Mouse (Mus musculus): ENCODE data around the gene Mtmr12. TPM values are rescaled to one million over a fixed set of nuclear protein-coding genes. Genes with fewer than 3 reads are reported as not detected.
A peak's percentile ranks its signal among the peaks of the same experiment; 100 is the strongest.

Mtmr12 gene
- polyA plus RNA-seq, 1 experiment = 26.2 TPM

DNA sequence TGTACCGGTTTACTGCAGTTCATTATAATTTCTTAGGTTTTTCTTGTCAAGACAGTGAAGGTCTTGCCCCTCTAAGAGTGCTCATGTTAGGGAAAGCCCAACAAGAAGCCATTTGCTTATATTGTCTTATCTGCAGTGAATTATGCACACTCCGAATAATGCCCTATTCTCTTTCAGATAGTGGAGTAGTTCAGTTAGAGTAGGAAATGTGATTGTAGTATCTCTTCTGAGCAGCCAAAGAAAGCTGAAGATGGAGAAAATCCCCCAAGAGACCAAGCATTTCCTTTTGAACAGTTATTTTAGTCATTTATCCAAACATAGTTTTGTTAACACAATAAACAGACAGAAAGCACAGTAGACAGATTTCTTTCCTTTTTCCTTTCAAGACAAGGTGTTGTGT, 32.1 kb downstream of the Mtmr12 start:
- Histone ChIP-seq H3K4me3 (ENCODE audit: control insufficient read depth, low read depth, low read length) (no peak overlapping the region), H3K36me3 (ENCODE audit: control insufficient read depth, insufficient read depth, low read length) (peaks cover 3% of the 10 kb centered on the region; the same call in 1 of the 2 replicates), H3K27me3 (ENCODE audit: control insufficient read depth, insufficient read depth, low read length) (no peaks in the 10 kb centered on the region), H3K4me1 (ENCODE audit: control insufficient read depth, insufficient read depth, low read length) (no peaks in the 10 kb centered on the region), H3K27ac (ENCODE audit: control insufficient read depth, insufficient read depth, low read depth, low read length) (no peak overlapping the region)
- no peak for TF ChIP-seq POLR2A (IDR thresholded peaks at IDR 0.05; ENCODE audit: control insufficient read depth, low read depth, low read length)
- TF ChIP-seq CTCF (IDR thresholded peaks at IDR 0.05; ENCODE audit: control insufficient read depth, insufficient read depth, insufficient replicate concordance, low read depth, low read length) = no peak

- TF ChIP-seq CTCF (IDR thresholded peaks at IDR 0.05; ENCODE audit: control insufficient read depth, insufficient read depth, insufficient replicate concordance, low read depth, low read length) (no peak), POLR2A (IDR thresholded peaks at IDR 0.05; ENCODE audit: control insufficient read depth, low read depth, low read length) (no peak)
- no peak overlapping the region for H3K27ac ChIP-seq (ENCODE audit: control insufficient read depth, insufficient read depth, low read depth, low read length)
- peaks cover 3% of the 10 kb centered on the region; the same call in 1 of the 2 replicates for H3K36me3 ChIP-seq (ENCODE audit: control insufficient read depth, insufficient read depth, low read length)
- H3K27me3 ChIP-seq (ENCODE audit: control insufficient read depth, insufficient read depth, low read length) = no peaks in the 10 kb centered on the region
- no peaks in the 10 kb centered on the region for H3K4me1 ChIP-seq (ENCODE audit: control insufficient read depth, insufficient read depth, low read length)
- H3K4me3 ChIP-seq (ENCODE audit: control insufficient read depth, low read depth, low read length) = no peak overlapping the region
Observed at GRCm38 (mm10) chr15:12237539-12237938, 32.7 kb downstream of the Mtmr12 start.

DNA sequence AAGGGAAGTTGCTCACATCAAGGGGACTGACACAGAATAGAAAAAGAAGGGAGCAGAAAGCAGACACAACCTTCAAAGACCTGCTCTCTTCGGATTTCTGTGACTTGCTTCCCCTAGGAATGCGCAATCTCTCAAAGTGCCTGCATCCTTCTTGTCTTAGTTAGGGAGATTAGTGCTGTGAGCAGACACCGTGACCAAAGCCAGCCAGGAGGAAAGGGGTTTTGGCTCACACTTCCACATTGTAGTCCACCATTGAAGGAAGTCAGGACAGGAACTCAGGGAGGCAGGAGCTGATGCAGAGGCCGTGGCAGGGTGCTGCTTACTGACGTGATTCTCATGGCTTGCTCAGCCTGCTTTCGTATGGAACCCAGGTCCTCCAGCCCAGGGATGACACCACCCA, 33.5 kb downstream of the Mtmr12 start:
- Histone ChIP-seq H3K4me3 (ENCODE audit: control insufficient read depth, low read depth, low read length) (no peak overlapping the region), H3K36me3 (ENCODE audit: control insufficient read depth, insufficient read depth, low read length) (peaks cover 3% of the 10 kb centered on the region; the same call in 1 of the 2 replicates)

DNA sequence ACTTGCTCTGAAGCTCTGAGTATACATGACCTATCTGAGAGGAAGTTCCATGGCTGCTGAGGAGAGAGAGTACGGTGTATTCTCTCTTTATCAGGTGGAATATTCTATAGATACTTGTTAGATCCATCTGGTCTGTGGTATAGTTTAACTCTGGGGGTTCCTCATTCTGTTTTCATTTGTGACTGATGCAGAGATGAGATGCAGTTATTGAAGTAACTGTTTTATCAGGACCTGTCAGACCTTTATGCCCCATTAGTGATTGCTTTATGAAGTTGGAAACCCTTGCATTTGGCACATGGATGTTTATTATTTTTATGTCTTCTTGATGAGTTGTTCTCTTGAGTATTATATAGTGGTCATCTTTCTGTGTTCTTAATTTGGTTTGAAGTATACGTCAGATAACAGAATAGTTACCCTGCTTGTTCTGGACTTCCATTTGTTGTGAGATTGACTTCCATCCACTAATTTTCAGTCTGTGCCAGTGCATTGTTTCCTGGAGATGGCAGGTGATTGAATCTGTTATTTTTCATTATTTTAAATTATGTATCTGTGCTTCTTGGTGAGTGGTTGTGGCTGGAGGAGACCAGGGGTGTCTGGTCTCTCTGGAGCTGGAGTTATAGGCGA, 36.0 kb downstream of the Mtmr12 start:
- Histone ChIP-seq H3K4me3 (ENCODE audit: control insufficient read depth, low read depth, low read length) (no peak overlapping the region), H3K4me1 (ENCODE audit: control insufficient read depth, insufficient read depth, low read length) (no peaks in the 10 kb centered on the region), H3K27me3 (ENCODE audit: control insufficient read depth, insufficient read depth, low read length) (no peaks in the 10 kb centered on the region), H3K27ac (ENCODE audit: control insufficient read depth, insufficient read depth, low read depth, low read length) (no peak overlapping the region), H3K36me3 (ENCODE audit: control insufficient read depth, insufficient read depth, low read length) (peaks cover 3% of the 10 kb centered on the region; the same call in 1 of the 2 replicates)
- TF ChIP-seq POLR2A (IDR thresholded peaks at IDR 0.05; ENCODE audit: control insufficient read depth, low read depth, low read length) = no peak
- TF ChIP-seq CTCF (IDR thresholded peaks at IDR 0.05; ENCODE audit: control insufficient read depth, insufficient read depth, insufficient replicate concordance, low read depth, low read length) = no peak

More for the DNA sequence above, 33.5 kb downstream of the Mtmr12 start:
- H3K27ac ChIP-seq (ENCODE audit: control insufficient read depth, insufficient read depth, low read depth, low read length) = no peak overlapping the region
- no peaks in the 10 kb centered on the region for H3K4me1 ChIP-seq (ENCODE audit: control insufficient read depth, insufficient read depth, low read length)
- no peaks in the 10 kb centered on the region for H3K27me3 ChIP-seq (ENCODE audit: control insufficient read depth, insufficient read depth, low read length)
- TF ChIP-seq CTCF (IDR thresholded peaks at IDR 0.05; ENCODE audit: control insufficient read depth, insufficient read depth, insufficient replicate concordance, low read depth, low read length) (no peak), POLR2A (IDR thresholded peaks at IDR 0.05; ENCODE audit: control insufficient read depth, low read depth, low read length) (no peak)

DNA sequence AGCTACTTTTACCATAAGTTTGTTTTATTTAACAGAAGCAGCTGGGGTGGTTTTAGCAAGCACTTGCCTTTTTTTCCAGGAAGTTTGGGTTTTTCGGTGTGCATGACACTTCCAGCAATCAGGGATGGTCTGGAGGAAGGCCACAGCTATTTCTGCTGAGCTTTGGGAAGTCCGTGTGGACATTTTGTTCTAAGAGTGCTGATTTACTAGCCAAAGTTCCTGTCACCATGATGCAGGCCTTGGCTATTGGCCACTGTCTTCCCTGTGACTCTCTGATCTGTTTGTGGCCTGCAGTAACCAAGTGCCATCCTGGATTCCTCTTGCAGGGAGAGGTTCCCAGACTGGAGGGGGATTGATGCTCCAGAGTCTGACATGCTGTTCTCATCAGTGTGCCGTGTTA, 39.0 kb downstream of the Mtmr12 start:
- H3K27me3 ChIP-seq (ENCODE audit: control insufficient read depth, insufficient read depth, low read length) = no peaks in the 10 kb centered on the region
- H3K27ac ChIP-seq (ENCODE audit: control insufficient read depth, insufficient read depth, low read depth, low read length) = peak overlapping the region; percentile 52; the same call in 1 of the 2 replicates
- H3K36me3 ChIP-seq (ENCODE audit: control insufficient read depth, insufficient read depth, low read length) = 0 out of 2 replicates have a peak, but pooled peaks cover 2% of the 10 kb centered on the region
- TF ChIP-seq CTCF (IDR thresholded peaks at IDR 0.05; ENCODE audit: control insufficient read depth, insufficient read depth, insufficient replicate concordance, low read depth, low read length) (no peak), POLR2A (IDR thresholded peaks at IDR 0.05; ENCODE audit: control insufficient read depth, low read depth, low read length) (no peak)
- H3K4me3 ChIP-seq (ENCODE audit: control insufficient read depth, low read depth, low read length) = no peak overlapping the region
- H3K4me1 ChIP-seq (ENCODE audit: control insufficient read depth, insufficient read depth, low read length) = no peaks in the 10 kb centered on the region

DNA sequence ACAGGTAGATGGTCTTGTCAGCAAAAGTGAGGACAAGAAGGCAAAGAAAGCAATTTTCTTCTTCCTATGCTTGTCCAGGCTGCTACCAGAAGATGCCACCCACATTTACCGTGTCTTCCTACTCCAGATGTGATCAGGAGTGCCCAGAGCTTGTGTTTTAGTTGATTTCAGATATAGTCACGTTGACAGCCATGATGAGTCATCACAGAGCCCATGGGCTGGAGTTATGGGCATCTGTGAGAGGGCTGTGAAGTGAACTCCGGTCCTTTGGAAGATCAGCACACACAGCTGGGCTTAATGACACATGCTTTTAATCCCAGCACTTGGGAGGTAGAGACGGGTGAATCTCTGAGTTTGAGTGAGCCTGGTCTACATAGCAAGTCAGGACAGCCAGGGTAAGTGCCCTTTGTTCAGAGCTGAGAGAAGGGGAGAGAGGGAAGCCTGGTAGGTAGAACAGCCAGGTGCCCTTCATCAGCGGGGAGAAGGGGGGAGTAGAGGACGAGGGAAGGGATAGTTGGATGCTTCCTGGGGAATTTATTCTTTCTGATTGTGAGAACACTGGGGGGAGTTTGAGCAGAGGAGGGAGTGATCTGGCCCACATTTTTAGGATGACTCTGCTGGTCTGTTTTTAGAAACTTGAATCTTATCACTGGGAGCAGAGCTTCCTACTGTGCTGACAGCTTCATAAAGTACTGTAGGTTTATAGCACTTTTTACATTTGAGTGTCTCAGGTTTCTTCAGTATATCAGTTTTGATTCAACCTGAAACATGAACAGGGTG, 40.9 kb downstream of the Mtmr12 start:
- H3K4me1 ChIP-seq (ENCODE audit: control insufficient read depth, insufficient read depth, low read length) = no peaks in the 10 kb centered on the region
- no peaks in the 10 kb centered on the region for H3K27me3 ChIP-seq (ENCODE audit: control insufficient read depth, insufficient read depth, low read length)
- H3K36me3 ChIP-seq (ENCODE audit: control insufficient read depth, insufficient read depth, low read length) = no peaks in the 10 kb centered on the region
- H3K27ac ChIP-seq (ENCODE audit: control insufficient read depth, insufficient read depth, low read depth, low read length) = no peak overlapping the region
- no peak for TF ChIP-seq CTCF (IDR thresholded peaks at IDR 0.05; ENCODE audit: control insufficient read depth, insufficient read depth, insufficient replicate concordance, low read depth, low read length)
- no peak for TF ChIP-seq POLR2A (IDR thresholded peaks at IDR 0.05; ENCODE audit: control insufficient read depth, low read depth, low read length)
- no peak overlapping the region for H3K4me3 ChIP-seq (ENCODE audit: control insufficient read depth, low read depth, low read length)

DNA sequence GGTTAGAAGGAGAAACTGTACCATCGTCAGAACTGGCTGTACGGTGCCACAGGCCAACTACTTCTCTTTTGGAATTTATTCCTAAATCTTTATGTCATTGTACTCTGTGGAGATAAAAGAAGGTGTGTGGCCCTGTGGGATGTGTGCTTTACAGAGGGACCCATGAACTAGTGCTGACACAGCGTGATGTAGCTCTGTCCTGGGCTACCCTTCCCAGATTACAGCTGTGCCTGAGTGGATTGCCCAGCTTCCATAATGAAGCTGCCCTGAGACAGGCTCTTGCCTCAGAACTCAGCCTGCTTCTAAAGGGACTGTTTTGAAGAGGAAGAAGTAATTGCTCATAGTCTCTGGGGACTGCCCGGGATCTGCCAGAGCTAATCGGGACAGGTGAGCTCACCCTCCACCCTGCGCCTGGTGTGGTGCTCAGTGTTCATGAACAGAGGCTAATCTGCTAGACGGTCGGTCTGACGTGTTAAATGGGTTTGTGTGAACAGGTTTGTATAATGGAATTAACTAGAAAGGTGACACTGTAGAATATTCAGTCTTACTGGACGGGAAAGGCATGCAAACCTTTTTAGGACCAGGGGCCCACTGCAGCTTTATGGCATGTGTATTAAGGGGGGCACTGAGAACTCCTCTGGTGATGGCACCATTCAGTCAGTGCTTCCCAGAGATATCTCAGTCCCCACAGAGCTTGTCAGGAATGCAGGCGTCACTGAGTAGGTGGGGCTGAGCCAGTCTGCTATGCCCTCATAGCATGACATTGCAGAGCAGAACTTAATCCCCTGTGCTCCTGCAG, 41.7 kb downstream of the Mtmr12 start:
- TF ChIP-seq POLR2A (IDR thresholded peaks at IDR 0.05; ENCODE audit: control insufficient read depth, low read depth, low read length) (no peak), CTCF (IDR thresholded peaks at IDR 0.05; ENCODE audit: control insufficient read depth, insufficient read depth, insufficient replicate concordance, low read depth, low read length) (no peak)
- no peaks in the 10 kb centered on the region for H3K27me3 ChIP-seq (ENCODE audit: control insufficient read depth, insufficient read depth, low read length)
- H3K4me3 ChIP-seq (ENCODE audit: control insufficient read depth, low read depth, low read length) = no peak overlapping the region
- no peaks in the 10 kb centered on the region; the same call in 1 of the 2 replicates for H3K36me3 ChIP-seq (ENCODE audit: control insufficient read depth, insufficient read depth, low read length)
- no peaks in the 10 kb centered on the region for H3K4me1 ChIP-seq (ENCODE audit: control insufficient read depth, insufficient read depth, low read length)
- no peak overlapping the region for H3K27ac ChIP-seq (ENCODE audit: control insufficient read depth, insufficient read depth, low read depth, low read length)
